Mouse (Mus musculus): ENCODE measurements around the gene Rhot2.

Gene Rhot2

GRCm38 (mm10) chr17:25843636-25844395, 835 bp downstream of the Rhot2 start:
- DNase-seq (ENCODE audit: inconsistent age in 2 of 2, low spot score in 1 of 2), result peak in 1 of 2 experiments; percentile 84

- no peak for DNase-seq (ENCODE audit: inconsistent age in 2 of 2, low spot score in 1 of 2)
Measured at GRCm38 (mm10) chr17:25843122-25843521, 1.5 kb downstream of the Rhot2 start.

- no peak for DNase-seq (ENCODE audit: inconsistent age in 2 of 2, low spot score in 1 of 2)
Measured at GRCm38 (mm10) chr17:25842509-25842908, 2.1 kb downstream of the Rhot2 start.

- peak in 1 of 2 experiments; percentile 14 for DNase-seq (ENCODE audit: inconsistent age in 2 of 2, low spot score in 1 of 2)
Measured at GRCm38 (mm10) chr17:25841117-25841880, 3.4 kb downstream of the Rhot2 start, which contains the start of gene Gm20683. TSS of gene Gm20683 (minus strand) at chr17:25841763.

GRCm38 (mm10) chr17:25840519-25840918, 4.1 kb downstream of the Rhot2 start:
- DNase-seq (ENCODE audit: inconsistent age in 2 of 2, low spot score in 1 of 2), result no peak

GRCm38 (mm10) chr17:25839455-25840235, 5.0 kb downstream of the Rhot2 start:
- no peak for DNase-seq (ENCODE audit: inconsistent age in 2 of 2, low spot score in 1 of 2)

- peak in 1 of 2 experiments; percentile 38 for DNase-seq (ENCODE audit: inconsistent age in 2 of 2, low spot score in 1 of 2)
Measured at GRCm38 (mm10) chr17:25838904-25839303, 5.7 kb downstream of the Rhot2 start.

- DNase-seq (ENCODE audit: inconsistent age in 2 of 2, low spot score in 1 of 2), result no peak
Measured at GRCm38 (mm10) chr17:25837533-25837932, 7.1 kb downstream of the Rhot2 start.

- peak; percentile 92 to 95 for DNase-seq (ENCODE audit: inconsistent age in 2 of 2, low spot score in 1 of 2)
Measured at GRCm38 (mm10) chr17:25837076-25837410, 7.6 kb downstream of the Rhot2 start, which contains the start of gene Rhbdl1. TSS of gene Rhbdl1 (minus strand) at chr17:25837295.

GRCm38 (mm10) chr17:25836397-25837075, 8.1 kb downstream of the Rhot2 start:
- no peak for DNase-seq (ENCODE audit: inconsistent age in 2 of 2, low spot score in 1 of 2)

- peak; percentile 39 to 66 for DNase-seq (ENCODE audit: inconsistent age in 2 of 2, low spot score in 1 of 2)
Measured at GRCm38 (mm10) chr17:25835816-25836215, 8.8 kb downstream of the Rhot2 start.

GRCm38 (mm10) chr17:25835301-25835700, 9.3 kb downstream of the Rhot2 start:
- DNase-seq (ENCODE audit: inconsistent age in 2 of 2, low spot score in 1 of 2), result peak; percentile 46 to 54

GRCm38 (mm10) chr17:25834595-25835222, 9.9 kb downstream of the Rhot2 start:
- DNase-seq (ENCODE audit: inconsistent age in 2 of 2, low spot score in 1 of 2), result peak; percentile 41 to 64

- peak; percentile 64 to 85 for DNase-seq (ENCODE audit: inconsistent age in 2 of 2, low spot score in 1 of 2)
Measured at GRCm38 (mm10) chr17:25833961-25834594, 10.6 kb downstream of the Rhot2 start.

- peak; percentile 96 to 99 for DNase-seq (ENCODE audit: inconsistent age in 2 of 2, low spot score in 1 of 2)
Measured at GRCm38 (mm10) chr17:25833291-25833663, 11.4 kb downstream of the Rhot2 start, which contains the start of gene Stub1. TSS of gene Stub1 (minus strand) at chr17:25833404.

- peak; percentile 100 for DNase-seq (ENCODE audit: inconsistent age in 2 of 2, low spot score in 1 of 2)
Measured at GRCm38 (mm10) chr17:25832436-25833290, 12.0 kb downstream of the Rhot2 start.

GRCm38 (mm10) chr17:25831451-25832281, 13.0 kb downstream of the Rhot2 start:
- peak; percentile 84 to 89 for DNase-seq (ENCODE audit: inconsistent age in 2 of 2, low spot score in 1 of 2)
